Mouse (Mus musculus) stomach, postnatal 0 days (tissue): ENCODE data around the gene Trim33.

Source experiments
- CTCF ChIP-seq: IDR thresholded peaks from 2 replicates; pipeline ENCODE4 v1.5.1; 2016; ENCODE audit warnings: antibody characterized with exemption, low read depth, mild to moderate bottlenecking, moderate library complexity
- EP300 ChIP-seq: optimal IDR thresholded peaks from 2 replicates; pipeline ENCODE3; 2016; ENCODE audit warnings: antibody characterized with exemption

GRCm38 (mm10) chr3:103288761-103289160, 9.7 kb downstream of the Trim33 start:
- no peak for TF ChIP-seq CTCF
- no peak for TF ChIP-seq EP300
